Comparison of ENCODE assay signal across 7 mouse cellular contexts in genomic region chr11:106980455-106980854, GRCm38 (mm10). TPM values are rescaled to one million over a fixed set of nuclear protein-coding genes. Genes with fewer than 3 reads are reported as not detected.
DNase-seq lines count a peak whose midpoint lies in the region; ATAC-seq lines count a peak whose summit lies in the region.

No protein-coding gene starts in this region.

- ATAC-seq in embryonic facial prominence, embryonic 14.5 days (ENCODE audit: low read depth), result 0 out of 2 replicates have a peak, but pooled peaks have one; percentile 22
- ATAC-seq in intestine, embryonic 14.5 days (replicated peaks; ENCODE audit: low FRiP score, low TSS enrichment, low read depth), result 0 out of 2 replicates have a peak, but pooled peaks have one; percentile 39

- H3K4me2 ChIP-seq in embryonic facial prominence, embryonic 14.5 days (ENCODE audit: low read depth, low read length), result no peak overlapping the region
- H3K4me2 ChIP-seq in intestine, embryonic 14.5 days (ENCODE audit: low read length), result no peak overlapping the region

- no peaks in the 10 kb centered on the region for H3K9me3 ChIP-seq in embryonic facial prominence, embryonic 14.5 days (ENCODE audit: control insufficient read depth, low read length)
- H3K9me3 ChIP-seq in intestine, embryonic 14.5 days (ENCODE audit: control insufficient read depth, low read length), result no peaks in the 10 kb centered on the region

- WGBS in embryonic facial prominence, embryonic 14.5 days, result 23% methylated on average over 7 of the region's 7 CpGs
- 19% methylated on average over 7 of the region's 7 CpGs for WGBS in intestine, embryonic 14.5 days

- no peak overlapping the region for H3K9ac ChIP-seq in embryonic facial prominence, embryonic 14.5 days (ENCODE audit: low read depth, low read length)
- no peak overlapping the region for H3K9ac ChIP-seq in intestine, embryonic 14.5 days (ENCODE audit: low read length)

- H3K4me3 ChIP-seq in embryonic facial prominence, embryonic 14.5 days (ENCODE audit: low read depth, low read length), result no peak overlapping the region
- H3K4me3 ChIP-seq in intestine, embryonic 14.5 days (ENCODE audit: low read depth, low read length), result no peak overlapping the region

- intact Hi-C loops in left cerebral cortex, postnatal 25 days (cut with DNase I), result loop anchor here (5.0 kb wide), 1 partner anchor 58 kb away; the partner anchor contains the start of gene Smurf2

- H3K27ac ChIP-seq in embryonic facial prominence, embryonic 14.5 days (replicated peaks; ENCODE audit: low read depth, low read length), result no peak overlapping the region
- H3K27ac ChIP-seq in intestine, embryonic 14.5 days (ENCODE audit: low read depth), result no peak overlapping the region

- peak; percentile 37 for DNase-seq in 3134 (ENCODE audit: extremely low read depth, insufficient read length, low spot score)
- DNase-seq in 3T3-L1 (ENCODE audit: low read depth, low spot score), result peak; percentile 92
- peak; percentile 33 for DNase-seq in adrenal gland, postnatal 25 days
- peak; percentile 84 for DNase-seq in embryonic facial prominence, embryonic 14.5 days (ENCODE audit: low spot score)
- DNase-seq in intestine, embryonic 14.5 days (ENCODE audit: low spot score), result no peak
- DNase-seq in left cerebral cortex, postnatal 25 days (ENCODE audit: low spot score in 2 of 2), result peak; percentile 57 to 78
- DNase-seq in ovary, postnatal 14 days (ENCODE audit: low spot score), result peak; percentile 62

- H3K4me1 ChIP-seq in embryonic facial prominence, embryonic 14.5 days (ENCODE audit: control insufficient read depth, insufficient read depth, low read length), result no peaks in the 10 kb centered on the region
- H3K4me1 ChIP-seq in intestine, embryonic 14.5 days (replicated peaks; ENCODE audit: control insufficient read depth, insufficient read depth, low read length), result no peaks in the 10 kb centered on the region; the same call in 1 of the 2 replicates

- H3K36me3 ChIP-seq in embryonic facial prominence, embryonic 14.5 days (ENCODE audit: control insufficient read depth, insufficient read depth, low read length), result 0 out of 2 replicates have a peak, but pooled peaks cover 5% of the 10 kb centered on the region
- H3K36me3 ChIP-seq in intestine, embryonic 14.5 days (ENCODE audit: control insufficient read depth, insufficient read depth, low read length), result no peaks in the 10 kb centered on the region

- no peaks in the 10 kb centered on the region for H3K27me3 ChIP-seq in embryonic facial prominence, embryonic 14.5 days (replicated peaks; ENCODE audit: control insufficient read depth, insufficient read depth, low read length)
- H3K27me3 ChIP-seq in intestine, embryonic 14.5 days (replicated peaks; ENCODE audit: control insufficient read depth, insufficient read depth, low read length), result no peaks in the 10 kb centered on the region

RNA-seq across cellular contexts. Expression of gene Kpna2, which starts 18.9 kb away (rescaled TPM):
- 34.7 and 36.0 TPM in 2 replicates for total RNA-seq in adrenal gland, postnatal 25 days (2021)
- 294 and 347 TPM in 2 replicates for polyA plus RNA-seq in embryonic facial prominence, embryonic 14.5 days (2014; fragmentation: Nextera tagmentation; extraction: Ambion mirVana)
- polyA plus RNA-seq in intestine, embryonic 14.5 days (2014; fragmentation: Nextera tagmentation; extraction: Ambion mirVana), result 416 and 452 TPM in 2 replicates
- 10 to 100 TPM; 23.7 to 29.3 TPM for total RNA-seq in left cerebral cortex, postnatal 25 days (2021)

RNA-seq across cellular contexts. Expression of gene 1810010H24Rik, which starts 45.0 kb away (rescaled TPM):
- total RNA-seq in adrenal gland, postnatal 25 days (2021), result 2.8 and 4.2 TPM in 2 replicates
- polyA plus RNA-seq in embryonic facial prominence, embryonic 14.5 days (2014; fragmentation: Nextera tagmentation; extraction: Ambion mirVana), result 4.1 and 4.3 TPM in 2 replicates
- 1.8 and 2.9 TPM in 2 replicates for polyA plus RNA-seq in intestine, embryonic 14.5 days (2014; fragmentation: Nextera tagmentation; extraction: Ambion mirVana)
- total RNA-seq in left cerebral cortex, postnatal 25 days (2021), result 1 to 10 TPM; 2.9 to 4.6 TPM

RNA-seq across cellular contexts. Expression of gene Smurf2, which starts 59.9 kb away (rescaled TPM):
- 35.3 and 40.8 TPM in 2 replicates for total RNA-seq in adrenal gland, postnatal 25 days (2021)
- 18.1 and 20.7 TPM in 2 replicates for polyA plus RNA-seq in embryonic facial prominence, embryonic 14.5 days (2014; fragmentation: Nextera tagmentation; extraction: Ambion mirVana)
- 17.1 and 19.2 TPM in 2 replicates for polyA plus RNA-seq in intestine, embryonic 14.5 days (2014; fragmentation: Nextera tagmentation; extraction: Ambion mirVana)
- total RNA-seq in left cerebral cortex, postnatal 25 days (2021), result 10 to 100 TPM; 27.1 to 30.6 TPM
